Mouse (Mus musculus) liver, embryonic 16.5 days (tissue): ENCODE data around the gene Ankrd50. TPM values are rescaled to one million over a fixed set of nuclear protein-coding genes. Genes with fewer than 3 reads are reported as not detected.

ENCODE experiments used
- ATAC-seq: fragments of 200-750 bp; cut with Nextera tagmentation; 2 replicates; pipeline ENCODE4 v1.8.0; 2017; ENCODE audit warnings: low read depth, mild to moderate bottlenecking, moderate number of reproducible peaks, moderate library complexity
- H3K27ac ChIP-seq: fragments of 300-500 bp; sonication (generic); 2 replicates; pipeline ENCODE4 v1.5.1; 2014; ENCODE audit warnings: mild to moderate bottlenecking, low read length
- H3K27me3 ChIP-seq: fragments of 300-500 bp; sonication (generic); 2 replicates; pipeline ENCODE4 v1.6.1; 2014; ENCODE audit warnings: low read depth, low read length, mixed read lengths; ENCODE audit not compliant: control insufficient read depth, insufficient read depth
- H3K36me3 ChIP-seq: fragments of 300-500 bp; sonication (generic); 2 replicates; pipeline ENCODE4 v1.6.1; 2014; ENCODE audit warnings: mild to moderate bottlenecking; ENCODE audit not compliant: control insufficient read depth, insufficient read depth
- H3K4me1 ChIP-seq: fragments of 300-500 bp; sonication (generic); 2 replicates; pipeline ENCODE4 v1.6.1; 2014; ENCODE audit warnings: low read depth, low read length, mixed read lengths; ENCODE audit not compliant: control insufficient read depth
- H3K4me2 ChIP-seq: fragments of 300-500 bp; sonication (generic); 2 replicates; pipeline ENCODE4 v1.6.1; 2014; ENCODE audit warnings: low read depth, low read length, mixed read lengths
- H3K4me3 ChIP-seq: fragments of 300-500 bp; sonication (generic); 2 replicates; pipeline ENCODE4 v1.5.1; 2014; ENCODE audit warnings: low read depth, mild to moderate bottlenecking, low read length
- H3K9ac ChIP-seq: fragments of 300-500 bp; sonication (generic); 2 replicates; pipeline ENCODE4 v1.6.1; 2014; ENCODE audit warnings: low read depth, low read length
- H3K9me3 ChIP-seq: fragments of 300-500 bp; sonication (generic); replicated peaks from 2 replicates; pipeline ENCODE4 v1.6.1; 2016; ENCODE audit warnings: low read length; ENCODE audit not compliant: control insufficient read depth
- WGBS: fragments of 180-500 bp; shearing (Covaris S2); extraction: QIAGEN DNeasy Blood & Tissue Kit; methylation state at CpG from one replicate; pipeline ENCODE4 v1.1.7; 2014; ENCODE audit not compliant: insufficient replicate concordance; 5-methylcytosine and 5-hydroxymethylcytosine counted together
- polyA plus RNA-seq: library from polyadenylated mRNA; unstranded; fragments of >200 nt; fragmentation: Nextera tagmentation; extraction: Ambion mirVana; gene quantifications from 2 replicates; pipeline ENCODE4 v1.2.1, GENCODE M21; 2015

The Ankrd50 gene
- polyA plus RNA-seq, 1 experiment from 2014 or later: 2.5 TPM

DNA sequence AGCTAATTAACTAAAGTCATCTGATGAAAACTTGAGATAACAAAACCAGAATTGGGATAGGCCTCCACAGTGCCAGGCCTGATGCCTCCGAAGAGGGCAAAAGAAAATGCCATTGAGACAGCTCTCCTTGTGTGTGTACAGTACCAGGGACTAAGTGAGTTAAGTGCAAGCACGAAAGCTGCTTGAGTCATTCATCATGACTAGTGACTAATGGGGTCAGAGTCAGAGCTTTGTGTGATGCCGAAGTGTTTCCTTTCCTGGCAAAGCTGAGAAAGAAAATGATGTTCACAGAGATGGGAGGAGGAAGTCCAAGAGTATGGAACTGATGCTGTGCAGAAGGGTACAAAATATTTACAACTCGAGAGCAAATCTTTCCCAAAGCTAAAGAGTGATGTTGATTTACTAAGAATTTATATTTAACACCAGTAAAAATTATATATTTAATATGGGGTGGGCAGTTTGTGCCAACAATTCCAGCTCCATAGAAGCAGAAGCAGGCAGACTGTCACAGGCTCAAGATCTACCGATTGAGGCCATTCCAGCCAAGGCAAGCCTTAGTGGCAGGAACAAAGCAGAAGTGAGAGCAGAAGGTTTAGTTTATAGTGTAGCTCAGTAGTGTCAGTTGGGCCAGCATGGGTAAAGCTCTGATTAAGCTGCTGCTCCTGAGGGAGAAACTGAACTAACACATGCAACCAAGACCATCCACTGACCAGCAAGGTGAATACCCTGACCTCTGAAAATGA is 25.0 kb downstream of the Ankrd50 start:
- Histone ChIP-seq H3K36me3 (peaks cover 20% of the 10 kb centered on the region), H3K4me1 (no peaks in the 10 kb centered on the region), H3K4me3 (no peak overlapping the region), H3K27ac (no peak overlapping the region), H3K4me2 (no peak overlapping the region), H3K27me3 (no peaks in the 10 kb centered on the region), H3K9ac (no peak overlapping the region), H3K9me3 (no peaks in the 10 kb centered on the region)
- no peak for ATAC-seq
- WGBS: 62% methylated on average over 5 of the region's 5 CpGs

DNA sequence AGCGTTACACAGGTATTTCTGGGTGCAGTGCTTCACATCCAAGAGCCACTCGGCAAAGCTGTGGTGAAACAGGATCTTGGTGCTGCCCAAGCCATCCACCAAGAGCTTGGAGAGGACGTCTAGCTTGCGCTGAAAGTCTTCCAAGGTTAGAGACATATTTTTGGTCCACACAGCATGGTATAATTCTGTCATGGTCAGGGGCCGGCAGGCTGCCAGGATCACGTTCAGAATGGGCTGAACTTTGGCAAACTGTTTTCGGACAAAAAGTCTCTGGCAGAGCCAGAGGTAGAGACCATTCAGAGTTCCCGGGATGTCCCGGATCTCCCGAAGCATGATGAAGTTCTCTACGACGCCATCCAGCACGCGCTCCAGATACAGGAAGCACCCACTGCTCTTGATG is 27.6 kb downstream of the Ankrd50 start:
- no peak overlapping the region for H3K4me3 ChIP-seq
- ATAC-seq: no peak

DNA sequence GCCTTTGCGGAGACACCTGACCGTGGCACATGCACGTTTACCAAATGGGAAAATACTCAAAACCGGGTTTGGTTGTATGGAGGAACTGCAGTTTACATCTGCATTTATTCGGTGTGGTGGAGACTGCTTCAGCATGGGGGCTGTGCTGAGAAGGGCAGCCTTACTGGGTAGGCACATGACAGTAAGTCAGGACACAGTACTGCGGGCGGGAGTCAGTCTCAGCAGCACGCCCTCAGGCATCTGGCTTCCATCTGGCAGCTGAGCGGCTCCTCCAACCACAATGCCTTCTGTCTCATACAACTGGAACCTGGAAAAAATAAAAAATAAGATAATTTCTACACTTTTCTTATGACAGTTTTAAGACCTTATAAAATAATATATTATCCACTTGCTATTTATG is 32.4 kb downstream of the Ankrd50 start:
- no peak overlapping the region for H3K4me2 ChIP-seq
- no peak overlapping the region for H3K4me3 ChIP-seq
- WGBS: 80% methylated on average over 9 of the region's 9 CpGs
- H3K9ac ChIP-seq: no peak overlapping the region
- H3K4me1 ChIP-seq: no peaks in the 10 kb centered on the region
- ATAC-seq: no peak
- no peaks in the 10 kb centered on the region for H3K9me3 ChIP-seq
- no peak overlapping the region for H3K27ac ChIP-seq
- no peaks in the 10 kb centered on the region for H3K27me3 ChIP-seq
- peaks cover 33% of the 10 kb centered on the region for H3K36me3 ChIP-seq

More for the DNA sequence above, 27.6 kb downstream of the Ankrd50 start:
- H3K36me3 ChIP-seq: peaks cover 25% of the 10 kb centered on the region
- no peaks in the 10 kb centered on the region for H3K27me3 ChIP-seq
- no peaks in the 10 kb centered on the region for H3K4me1 ChIP-seq
- H3K27ac ChIP-seq: no peak overlapping the region
- no peak overlapping the region for H3K9ac ChIP-seq
- no peak overlapping the region for H3K4me2 ChIP-seq
- WGBS: 76% methylated on average over 14 of the region's 14 CpGs
- H3K9me3 ChIP-seq: no peaks in the 10 kb centered on the region

DNA sequence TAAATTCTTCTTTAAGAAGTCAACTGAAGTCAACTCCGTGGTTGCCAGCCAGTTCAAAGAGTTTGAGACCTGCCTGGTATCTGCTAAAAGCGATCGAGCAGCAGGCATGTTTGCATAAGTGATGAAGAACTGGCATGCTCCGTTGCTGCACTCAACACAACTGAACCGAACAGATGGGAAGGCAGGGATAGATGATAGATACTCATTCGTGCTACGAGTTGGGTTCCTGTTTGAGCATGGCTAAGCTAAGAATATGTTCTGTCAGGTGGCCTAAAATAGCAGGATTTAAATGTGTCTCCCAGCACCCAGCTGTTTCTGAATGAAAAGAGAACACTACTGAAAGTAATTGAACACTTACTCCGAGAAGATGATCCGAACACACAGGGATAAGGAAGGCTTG is 38.1 kb downstream of the Ankrd50 start:
- WGBS: 74% methylated on average over 9 of the region's 9 CpGs
- ATAC-seq: no peak
- Histone ChIP-seq H3K27me3 (no peaks in the 10 kb centered on the region), H3K36me3 (peaks cover 5% of the 10 kb centered on the region), H3K4me2 (no peak overlapping the region), H3K4me1 (no peaks in the 10 kb centered on the region), H3K9ac (no peak overlapping the region), H3K4me3 (no peak overlapping the region), H3K27ac (no peak overlapping the region), H3K9me3 (no peaks in the 10 kb centered on the region)

DNA sequence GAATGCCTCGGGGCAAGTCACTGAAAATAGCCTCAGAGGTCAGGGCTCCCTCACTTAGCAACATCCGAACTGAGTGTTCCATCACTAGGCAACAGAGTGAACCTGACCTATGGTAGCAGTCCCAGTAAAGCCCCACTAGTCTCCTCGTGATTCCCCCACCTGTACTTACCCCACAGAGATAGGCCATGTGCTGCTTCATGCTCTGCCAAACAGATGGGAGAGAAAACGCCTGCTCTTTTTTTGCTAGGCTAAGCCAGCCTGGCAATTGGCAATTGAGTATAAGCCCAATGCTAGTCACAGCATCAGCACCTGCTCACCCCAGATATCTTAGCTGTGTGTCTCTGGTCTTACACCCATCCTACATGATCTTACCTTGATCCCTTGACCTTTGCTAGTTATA is 40.8 kb downstream of the Ankrd50 start:
- ATAC-seq: no peak
- no peak overlapping the region for H3K27ac ChIP-seq
- no peak overlapping the region for H3K4me2 ChIP-seq
- 47% methylated on average over 4 of the region's 4 CpGs for WGBS
- no peak overlapping the region for H3K9ac ChIP-seq
- H3K4me1 ChIP-seq: no peaks in the 10 kb centered on the region
- no peaks in the 10 kb centered on the region for H3K27me3 ChIP-seq
- H3K4me3 ChIP-seq: no peak overlapping the region
- no peaks in the 10 kb centered on the region for H3K36me3 ChIP-seq
- no peaks in the 10 kb centered on the region for H3K9me3 ChIP-seq

DNA sequence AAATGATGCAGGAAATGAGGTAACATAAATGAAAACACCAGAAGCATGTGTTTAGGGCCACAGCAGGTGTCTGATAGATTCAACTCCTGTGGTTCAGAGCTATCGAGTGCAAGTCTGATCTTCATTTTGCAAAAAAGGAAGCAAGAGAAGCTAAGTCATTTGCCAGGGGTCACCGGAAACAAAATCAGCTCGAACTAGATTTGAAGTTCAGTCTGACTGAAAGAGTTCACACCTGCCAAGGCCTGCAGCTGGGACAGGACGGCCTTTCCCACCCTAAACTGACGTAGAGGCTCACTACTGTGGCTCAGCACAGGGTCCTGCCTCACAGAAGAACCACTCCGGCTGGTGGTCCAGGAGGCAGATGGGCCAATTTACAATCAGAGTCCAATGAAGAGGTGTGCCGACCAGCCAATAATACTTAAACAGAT is 44.1 kb downstream of the Ankrd50 start:
- H3K9ac ChIP-seq: no peak overlapping the region
- no peak overlapping the region for H3K4me2 ChIP-seq
- WGBS: 44% methylated on average over 7 of the region's 7 CpGs
- no peak for ATAC-seq
- H3K36me3 ChIP-seq: no peaks in the 10 kb centered on the region
- H3K27ac ChIP-seq: no peak overlapping the region
- H3K9me3 ChIP-seq: no peaks in the 10 kb centered on the region
- no peak overlapping the region for H3K4me3 ChIP-seq
- no peaks in the 10 kb centered on the region for H3K27me3 ChIP-seq
- no peaks in the 10 kb centered on the region for H3K4me1 ChIP-seq

DNA sequence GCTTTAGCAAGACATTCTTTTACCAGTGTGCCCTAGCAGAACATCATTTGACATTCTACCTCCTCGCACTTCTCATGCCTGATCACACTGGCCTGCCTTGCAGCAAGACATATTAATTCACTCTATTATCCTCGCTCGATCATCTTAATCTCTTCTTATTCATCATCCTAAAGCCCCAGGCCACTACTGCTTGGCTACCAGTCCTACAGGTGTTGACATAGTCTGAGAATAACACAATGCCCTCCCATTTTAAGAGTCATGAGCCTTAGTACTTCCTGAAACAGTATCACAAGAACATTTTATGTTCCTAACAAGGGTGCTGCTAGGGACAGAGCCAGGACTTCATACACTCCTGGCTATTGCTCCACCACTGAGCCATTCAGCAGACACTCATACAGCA is 48.0 kb downstream of the Ankrd50 start:
- Histone ChIP-seq H3K9ac (no peak overlapping the region), H3K9me3 (no peaks in the 10 kb centered on the region), H3K36me3 (no peaks in the 10 kb centered on the region), H3K27ac (no peak overlapping the region), H3K4me3 (no peak overlapping the region), H3K4me1 (no peaks in the 10 kb centered on the region), H3K4me2 (no peak overlapping the region), H3K27me3 (no peaks in the 10 kb centered on the region)
- no peak for ATAC-seq
- 69% methylated on average over 3 of the region's 3 CpGs for WGBS

DNA sequence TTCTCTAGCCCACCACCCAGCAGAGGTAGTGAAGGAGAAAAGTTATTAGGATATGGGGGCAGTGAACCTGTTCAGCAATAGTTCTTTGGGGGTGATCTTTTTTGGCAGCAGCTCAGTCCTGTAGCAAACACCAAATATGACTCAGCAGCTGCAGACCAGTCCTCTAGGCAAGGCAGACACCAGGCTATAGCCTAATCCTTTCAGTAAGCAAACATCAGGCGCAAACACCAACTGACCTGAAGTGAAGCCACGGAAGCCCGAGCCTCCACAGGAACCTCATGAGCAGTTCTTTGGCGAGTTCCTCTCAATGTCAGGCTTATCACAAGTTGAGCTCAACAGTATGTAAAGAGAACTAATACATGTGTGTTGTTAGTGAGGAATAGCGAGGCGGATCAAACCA is 48.8 kb downstream of the Ankrd50 start:
- no peaks in the 10 kb centered on the region for H3K9me3 ChIP-seq
- no peak overlapping the region for H3K4me2 ChIP-seq
- no peak overlapping the region for H3K9ac ChIP-seq
- no peak overlapping the region for H3K27ac ChIP-seq
- no peaks in the 10 kb centered on the region for H3K4me1 ChIP-seq
- H3K27me3 ChIP-seq: no peaks in the 10 kb centered on the region
- 64% methylated on average over 6 of the region's 6 CpGs for WGBS
- H3K36me3 ChIP-seq: no peaks in the 10 kb centered on the region
- H3K4me3 ChIP-seq: no peak overlapping the region
- ATAC-seq: no peak

DNA sequence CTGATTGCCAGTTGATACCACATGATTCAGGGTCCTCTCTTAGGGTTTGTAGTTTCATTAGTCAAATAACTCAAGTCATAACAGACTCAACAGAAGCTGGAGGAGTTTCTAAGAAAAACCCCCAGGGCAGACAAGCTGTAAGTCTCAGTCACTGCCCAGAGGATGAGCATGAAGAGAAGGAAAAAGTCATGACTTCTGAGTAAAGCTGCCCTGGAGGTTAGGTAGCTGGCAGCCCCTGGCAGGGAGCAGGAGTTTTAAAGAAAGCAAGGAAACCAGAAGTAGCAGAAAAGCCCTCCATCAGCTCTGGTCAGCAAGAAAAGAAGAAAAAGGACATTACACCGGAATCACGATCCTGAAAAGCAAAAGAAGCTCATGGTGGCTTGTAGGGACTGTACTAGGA is 50.2 kb downstream of the Ankrd50 start:
- H3K27ac ChIP-seq: no peak overlapping the region
- no peak for ATAC-seq
- no peak overlapping the region for H3K9ac ChIP-seq
- 85% methylated on average over 2 of the region's 2 CpGs for WGBS
- no peak overlapping the region for H3K4me3 ChIP-seq
- H3K36me3 ChIP-seq: no peaks in the 10 kb centered on the region
- H3K4me2 ChIP-seq: no peak overlapping the region
- no peaks in the 10 kb centered on the region for H3K27me3 ChIP-seq
- no peaks in the 10 kb centered on the region for H3K4me1 ChIP-seq
- H3K9me3 ChIP-seq: no peaks in the 10 kb centered on the region
